Mouse (Mus musculus) MEL (cell line): ENCODE results near the gene Atxn7l1.
A peak's percentile ranks its signal among the peaks of the same experiment; 100 is the strongest.

ENCODE experiments used
- CHD1 ChIP-seq: IDR thresholded peaks from 2 replicates; pipeline ENCODE4 v1.6.1; 2012; ENCODE audit warnings: low read depth, mild to moderate bottlenecking, inconsistent platforms, low read length, improper control_type of control experiment
- CHD2 ChIP-seq: IDR thresholded peaks from 2 replicates; pipeline ENCODE4 v1.6.1; 2011; ENCODE audit warnings: low read length, improper control_type of control experiment
- CTCF ChIP-seq, 3 experiments: IDR thresholded peaks in 2 of 3; conservative IDR thresholded peaks in 1 of 3; 2 replicates each; pipeline ENCODE4 v1.5.1; 2011 to 2012; ENCODE audit warnings: low read length in 3 of 3, low read depth in 2 of 3, mild to moderate bottlenecking in 2 of 3, improper control_type of control experiment in 1 of 3, inconsistent platforms in 1 of 3, mixed read lengths in 1 of 3, moderate library complexity in 1 of 3; ENCODE audit not compliant: control insufficient read depth in 1 of 3, insufficient read depth in 1 of 3, poor library complexity in 1 of 3, severe bottlenecking in 1 of 3
- GATA1 ChIP-seq: IDR thresholded peaks from 2 replicates; pipeline ENCODE4 v1.6.1; 2011; ENCODE audit warnings: low read depth, low read length, improper control_type of control experiment
- MAFK ChIP-seq: IDR thresholded peaks from 2 replicates; pipeline ENCODE4 v1.6.1; 2011; ENCODE audit warnings: low read depth, mild to moderate bottlenecking, low read length, improper control_type of control experiment, borderline replicate concordance
- MXI1 ChIP-seq: IDR thresholded peaks from 2 replicates; pipeline ENCODE4 v1.6.1; 2011; ENCODE audit warnings: mild to moderate bottlenecking, low read depth, low read length, improper control_type of control experiment
- MYC ChIP-seq: IDR thresholded peaks from 2 replicates; pipeline ENCODE4 v1.6.1; 2011; ENCODE audit warnings: low read depth, mild to moderate bottlenecking, low read length, improper control_type of control experiment, moderate library complexity
- NELFE ChIP-seq: IDR thresholded peaks from 2 replicates; pipeline ENCODE4 v1.6.1; 2011; ENCODE audit warnings: low read depth, low read length, improper control_type of control experiment
- POLR2A ChIP-seq, 2 experiments: IDR thresholded peaks; 2 replicates each; pipeline ENCODE4 v1.6.1; 2011 to 2012; ENCODE audit warnings: low read length in 2 of 2, mild to moderate bottlenecking in 2 of 2, control low read depth in 1 of 2, improper control_type of control experiment in 1 of 2, low read depth in 1 of 2, moderate library complexity in 1 of 2; ENCODE audit not compliant: control insufficient read depth in 1 of 2, insufficient read depth in 1 of 2, poor library complexity in 1 of 2
- SMC3 ChIP-seq: IDR thresholded peaks from 2 replicates; pipeline ENCODE4 v1.6.1; 2011; ENCODE audit warnings: low read depth, low read length, improper control_type of control experiment
- UBTF ChIP-seq: IDR thresholded peaks from 2 replicates; pipeline ENCODE4 v1.6.1; 2012; ENCODE audit warnings: low read depth, mild to moderate bottlenecking, inconsistent platforms, low read length, improper control_type of control experiment, moderate library complexity, borderline replicate concordance; ENCODE audit not compliant: insufficient read depth
- ZNF384 ChIP-seq: IDR thresholded peaks from 2 replicates; pipeline ENCODE4 v1.6.1; 2012; ENCODE audit warnings: low read depth, mild to moderate bottlenecking, inconsistent platforms, low read length, improper control_type of control experiment

- TF ChIP-seq CTCF (IDR thresholded peaks at IDR 0.05 in 2 of 3, conservative IDR thresholded peaks at IDR 0.05 in 1 of 3; ENCODE audit: control insufficient read depth in 1 of 3, insufficient read depth in 1 of 3, low read depth in 2 of 3, low read length in 3 of 3, poor library complexity in 1 of 3, severe bottlenecking in 1 of 3) = no peak
- no peak for TF ChIP-seq ZNF384
- TF ChIP-seq CHD1 = no peak
- TF ChIP-seq CHD2 = no peak
- no peak for TF ChIP-seq MAFK
- no peak for TF ChIP-seq UBTF
- no peak for TF ChIP-seq POLR2A (IDR thresholded peaks at IDR 0.05; ENCODE audit: control insufficient read depth in 1 of 2, insufficient read depth in 1 of 2, low read depth in 1 of 2, low read length in 2 of 2, poor library complexity in 1 of 2)
- TF ChIP-seq MXI1 = peak; percentile 85
- no peak for TF ChIP-seq SMC3
- no peak for TF ChIP-seq GATA1
- no peak for TF ChIP-seq NELFE
- no peak for TF ChIP-seq MYC
Measured at GRCm38 (mm10) chr12:33338170-33338569, 190.7 kb downstream of the Atxn7l1 start.
